Mouse (Mus musculus) erythroblast, embryonic 14.5 days (primary cell): ENCODE measurements at regions not wholly inside any gene's neighbourhood (a gene's known extent, or its start where the extent isn't known, plus 50 kb on each side); places are given as distances from the start of the nearest gene placed in this dataset.
"Not testable (repeated sequence)": the region's sequence is repeated elsewhere in the genome, so short reads cannot be mapped to it uniquely, and the experiment has no call there.

ENCODE experiments used
- H3K27me3 ChIP-seq: 2 replicates; pipeline ENCODE4 v1.6.1; 2012; ENCODE audit warnings: inconsistent platforms; ENCODE audit not compliant: control insufficient read depth
- H3K36me3 ChIP-seq: 2 replicates; pipeline ENCODE4 v1.6.1; 2012; ENCODE audit warnings: mild to moderate bottlenecking, inconsistent platforms; ENCODE audit not compliant: control insufficient read depth
- H3K4me1 ChIP-seq: 2 replicates; pipeline ENCODE4 v1.6.1; 2012; ENCODE audit warnings: inconsistent platforms; ENCODE audit not compliant: control insufficient read depth
- H3K4me3 ChIP-seq: replicated peaks from 2 replicates; pipeline ENCODE3; 2012; ENCODE audit warnings: moderate library complexity, mild to moderate bottlenecking, inconsistent platforms
- H3K9me3 ChIP-seq: 2 replicates; pipeline ENCODE4 v1.6.1; 2012; ENCODE audit warnings: low read length, inconsistent platforms, mixed read lengths; ENCODE audit not compliant: control insufficient read depth
- GATA1 ChIP-seq: IDR thresholded peaks from 2 replicates; pipeline ENCODE4 v1.6.1; 2012; ENCODE audit warnings: low read length, inconsistent platforms, mixed read lengths
- TAL1 ChIP-seq: IDR thresholded peaks from 3 replicates; pipeline ENCODE4 v1.6.1; 2012; ENCODE audit warnings: low read length, inconsistent platforms, mixed read lengths

DNA sequence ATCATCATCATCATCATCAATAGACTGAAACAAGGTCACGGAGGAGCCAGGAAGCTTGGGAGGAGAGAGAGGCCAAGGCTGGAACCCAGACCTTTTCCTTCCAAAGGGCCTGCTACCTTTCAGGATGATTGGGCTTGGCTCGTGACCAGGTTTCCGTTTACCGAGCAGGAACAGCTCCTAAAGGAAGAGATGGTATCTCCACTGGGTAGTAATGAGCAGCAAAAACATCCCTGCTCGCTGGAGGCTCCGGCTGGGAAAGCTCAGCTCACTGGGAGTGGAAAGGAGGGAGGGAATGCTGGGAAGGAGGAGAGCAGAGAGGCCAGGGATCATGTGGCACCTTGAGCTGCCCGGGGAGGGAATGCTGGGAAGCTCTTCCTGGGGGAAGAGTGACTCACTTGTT lies 82.8 kb upstream of the Fam174b start:
- TF ChIP-seq GATA1: no peak
- TF ChIP-seq TAL1: no peak
- H3K4me3 ChIP-seq: no peak overlapping the region

DNA sequence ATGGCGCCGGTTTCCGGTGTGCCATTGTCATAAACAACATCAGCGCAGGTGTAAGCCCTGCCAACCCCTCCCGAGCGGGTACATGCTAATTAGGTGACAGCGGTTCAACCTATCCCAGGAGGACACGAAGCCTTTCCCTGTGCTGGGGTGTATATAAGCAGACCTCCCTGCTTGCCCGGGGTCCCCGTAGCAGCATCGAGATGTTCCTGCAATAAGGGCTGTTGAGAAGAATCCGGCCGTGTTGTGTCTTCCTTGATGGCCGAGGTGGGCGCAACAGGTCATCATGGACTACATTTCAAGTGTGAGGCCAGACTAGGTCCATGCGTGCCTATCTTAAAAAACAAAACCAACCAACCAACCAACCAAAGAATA lies 83.7 kb upstream of the Fam174b start:
- not testable (repeated sequence) for H3K27me3 ChIP-seq, H3K9me3 ChIP-seq, H3K4me1 ChIP-seq, H3K4me3 ChIP-seq, H3K36me3 ChIP-seq

More for the DNA sequence above, 82.8 kb upstream of the Fam174b start:
- Histone ChIP-seq H3K27me3 (no peaks in the 10 kb centered on the region), H3K9me3 (no peaks in the 10 kb centered on the region), H3K36me3 (no peaks in the 10 kb centered on the region), H3K4me1 (no peaks in the 10 kb centered on the region)

GRCm38 (mm10) chr7:73655787-73656423 lies 84.2 kb upstream of the Fam174b start:
- no peaks in the 10 kb centered on the region for H3K4me1 ChIP-seq
- H3K4me3 ChIP-seq: no peak overlapping the region
- H3K27me3 ChIP-seq: no peaks in the 10 kb centered on the region
- H3K9me3 ChIP-seq: no peaks in the 10 kb centered on the region
- no peaks in the 10 kb centered on the region for H3K36me3 ChIP-seq
- TF ChIP-seq TAL1: no peak
- no peak for TF ChIP-seq GATA1

DNA sequence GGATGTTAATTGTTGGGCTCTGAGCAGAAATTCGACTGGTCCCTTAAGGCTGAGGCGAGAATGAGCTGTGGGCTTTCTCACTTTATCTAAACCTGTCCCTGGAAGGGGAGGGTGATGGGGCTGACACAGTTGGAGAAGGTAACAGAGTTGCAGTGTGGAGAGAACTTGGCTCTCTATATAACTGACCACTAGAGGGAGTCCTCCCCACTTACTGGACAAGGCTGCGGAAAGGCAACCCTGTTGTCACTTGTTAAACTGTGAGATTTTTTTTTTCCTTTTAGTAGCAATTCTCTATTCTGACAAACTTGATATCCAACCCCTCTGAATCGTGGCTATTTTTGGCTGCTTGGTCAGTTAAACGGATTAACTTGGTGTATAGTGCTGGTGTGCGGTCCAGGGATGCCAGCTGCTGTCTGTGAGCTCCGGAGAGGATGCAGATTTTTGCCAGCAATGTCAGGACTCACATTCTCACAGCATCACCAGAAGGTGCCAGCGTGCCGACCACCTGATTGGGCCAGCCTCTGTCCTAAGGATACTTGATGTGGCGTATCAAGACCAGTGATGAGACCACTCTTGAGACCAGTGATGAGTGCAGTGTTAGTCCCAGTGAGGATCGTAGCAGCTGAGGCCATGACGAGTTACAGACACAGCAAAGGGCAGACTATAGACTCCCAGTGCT lies 85.8 kb upstream of the Fam174b start:
- no peaks in the 10 kb centered on the region for H3K27me3 ChIP-seq
- H3K4me3 ChIP-seq: no peak overlapping the region
- H3K4me1 ChIP-seq: no peaks in the 10 kb centered on the region
- no peaks in the 10 kb centered on the region for H3K36me3 ChIP-seq
- no peaks in the 10 kb centered on the region for H3K9me3 ChIP-seq
- no peak for TF ChIP-seq GATA1
- TF ChIP-seq TAL1: no peak

- TF ChIP-seq TAL1 (no peak), GATA1 (no peak)
- Histone ChIP-seq H3K4me1 (peaks cover 2% of the 10 kb centered on the region; the same call in 1 of the 2 replicates), H3K4me3 (no peak overlapping the region), H3K36me3 (no peaks in the 10 kb centered on the region), H3K27me3 (no peaks in the 10 kb centered on the region), H3K9me3 (no peaks in the 10 kb centered on the region)
These were observed 89.2 kb upstream of the Fam174b start for GRCm38 (mm10) chr7:73650909-73651308.

DNA sequence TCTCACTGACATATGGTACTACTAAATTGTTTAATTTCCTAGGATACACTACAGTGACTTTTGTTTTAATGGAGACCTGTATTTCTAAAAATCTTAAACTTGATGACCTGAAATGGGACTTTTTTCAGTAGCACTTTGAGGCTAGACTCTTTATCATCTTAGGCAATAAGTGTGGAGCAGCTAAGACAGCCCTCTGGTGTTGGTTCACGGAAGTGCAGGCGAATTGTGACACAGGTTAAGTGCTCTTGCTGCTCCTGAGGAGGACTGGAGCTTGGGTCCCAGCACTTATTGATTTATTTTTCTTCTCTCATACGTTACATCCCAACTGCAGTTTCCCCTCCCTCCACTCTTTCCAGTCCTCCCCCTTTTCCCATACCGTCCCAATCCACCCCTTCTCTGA lies 92.1 kb upstream of the Fam174b start:
- Histone ChIP-seq H3K4me3 (no peak overlapping the region), H3K4me1 (peaks cover 2% of the 10 kb centered on the region; the same call in 1 of the 2 replicates), H3K9me3 (no peaks in the 10 kb centered on the region), H3K36me3 (no peaks in the 10 kb centered on the region), H3K27me3 (no peaks in the 10 kb centered on the region)
- TF ChIP-seq TAL1 (no peak), GATA1 (no peak)

DNA sequence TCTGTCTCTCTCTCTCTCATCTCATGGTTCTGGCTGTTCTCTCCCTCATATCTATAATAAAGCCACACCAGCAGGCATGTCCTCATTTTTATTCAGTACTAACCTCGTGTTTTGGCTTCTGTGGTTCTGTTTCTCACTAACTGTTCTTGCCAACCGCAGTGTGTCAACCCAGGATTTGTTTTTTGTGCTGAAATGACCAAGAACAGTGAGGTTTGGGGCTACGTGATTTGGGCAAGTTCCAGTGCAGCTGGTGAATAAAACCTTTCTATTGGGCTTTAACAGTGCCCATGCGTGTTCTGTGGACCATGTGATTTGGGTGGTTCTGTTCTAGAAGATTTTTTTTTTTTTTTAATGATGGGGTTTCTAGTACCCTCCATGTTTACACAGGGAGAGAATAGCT lies 93.0 kb upstream of the Fam174b start:
- Histone ChIP-seq H3K27me3 (no peaks in the 10 kb centered on the region), H3K36me3 (no peaks in the 10 kb centered on the region), H3K9me3 (no peaks in the 10 kb centered on the region), H3K4me1 (peaks cover 2% of the 10 kb centered on the region; the same call in 1 of the 2 replicates), H3K4me3 (no peak overlapping the region)
- TF ChIP-seq GATA1 (no peak), TAL1 (no peak)

- Histone ChIP-seq H3K9me3 (no peaks in the 10 kb centered on the region), H3K4me3 (no peak overlapping the region), H3K4me1 (peaks cover 2% of the 10 kb centered on the region; the same call in 1 of the 2 replicates), H3K27me3 (no peaks in the 10 kb centered on the region), H3K36me3 (no peaks in the 10 kb centered on the region)
- no peak for TF ChIP-seq GATA1
- no peak for TF ChIP-seq TAL1
These were observed 93.4 kb upstream of the Fam174b start for GRCm38 (mm10) chr7:73646711-73647110.

DNA sequence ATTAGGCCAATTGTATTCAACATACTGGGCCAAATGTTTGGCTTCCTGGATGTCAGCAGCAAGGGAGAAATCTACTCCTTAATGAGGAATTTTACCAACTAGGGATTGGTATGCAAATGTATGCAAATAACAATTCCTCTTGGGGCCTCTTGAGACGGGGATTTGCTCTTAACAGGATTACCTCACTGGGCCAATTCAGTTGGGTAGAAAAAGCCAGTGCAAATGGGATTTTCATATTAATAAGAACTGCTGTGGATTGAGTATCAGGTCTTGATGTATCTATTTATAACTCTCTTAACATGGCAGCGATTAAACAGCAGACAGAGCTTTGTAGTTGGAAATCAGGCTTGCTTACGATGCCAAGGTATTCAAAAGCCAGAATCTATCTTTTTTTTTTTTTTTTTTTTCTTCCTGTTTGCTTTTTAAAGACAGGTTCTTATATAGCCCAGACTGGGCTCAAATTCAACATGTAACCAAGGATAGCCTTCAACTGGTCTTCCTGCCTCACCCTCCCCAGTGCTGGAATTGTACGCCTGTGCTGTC lies 95.7 kb upstream of the Fam174b start:
- Histone ChIP-seq H3K4me3 (no peak overlapping the region), H3K36me3 (no peaks in the 10 kb centered on the region), H3K9me3 (no peaks in the 10 kb centered on the region), H3K4me1 (peaks cover 2% of the 10 kb centered on the region; the same call in 1 of the 2 replicates), H3K27me3 (no peaks in the 10 kb centered on the region)
- TF ChIP-seq TAL1: no peak
- TF ChIP-seq GATA1: no peak

DNA sequence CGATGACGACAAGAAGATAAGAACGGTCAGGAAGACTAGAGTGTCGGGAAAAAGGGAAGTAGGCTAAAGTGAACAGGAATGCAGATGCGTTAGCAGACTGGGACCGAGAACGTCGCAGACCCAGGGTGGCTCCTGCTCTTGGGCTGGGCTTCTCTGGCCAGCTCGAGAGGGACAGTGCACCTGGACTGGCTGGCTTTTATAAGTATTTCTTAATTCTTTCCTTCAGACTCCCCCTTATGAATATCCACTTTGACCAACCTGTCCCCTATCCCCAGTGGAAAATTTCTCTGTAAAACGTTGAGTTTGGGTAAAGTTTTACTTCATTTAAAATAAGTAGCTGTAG lies 96.1 kb upstream of the Fam174b start:
- Histone ChIP-seq H3K9me3 (no peaks in the 10 kb centered on the region), H3K27me3 (no peaks in the 10 kb centered on the region), H3K36me3 (no peaks in the 10 kb centered on the region), H3K4me3 (no peak overlapping the region), H3K4me1 (peaks cover 2% of the 10 kb centered on the region; the same call in 1 of the 2 replicates)
- TF ChIP-seq GATA1: no peak
- no peak for TF ChIP-seq TAL1
